Mouse (Mus musculus): ENCODE results near the gene Akap2. TPM values are rescaled to one million over a fixed set of nuclear protein-coding genes. Genes with fewer than 3 reads are reported as not detected.

The Akap2 gene
- polyA plus RNA-seq, 1 experiment from 2014 or later: 31.3 TPM

GRCm38 (mm10) chr4:57934181-57934580 is 216.7 kb downstream of the Akap2 start:
- WGBS: 77% methylated on average over 5 of the region's 5 CpGs
- no peaks in the 10 kb centered on the region for H3K36me3 ChIP-seq (ENCODE audit: control insufficient read depth, insufficient read depth, low read length)
- no peak overlapping the region for H3K9ac ChIP-seq (replicated peaks; ENCODE audit: low read depth, low read length)

GRCm38 (mm10) chr4:57937292-57937691 is 219.8 kb downstream of the Akap2 start:
- ATAC-seq (ENCODE audit: insufficient number of reproducible peaks, insufficient read depth, low FRiP score, low read depth): no peak
- Histone ChIP-seq H3K9me3 (ENCODE audit: control insufficient read depth, low read depth, low read length) (no peaks in the 10 kb centered on the region), H3K27me3 (ENCODE audit: control insufficient read depth, insufficient read depth, low read length) (no peaks in the 10 kb centered on the region), H3K27ac (ENCODE audit: low read length) (no peak overlapping the region), H3K4me3 (ENCODE audit: low read depth, low read length) (no peak overlapping the region), H3K4me1 (ENCODE audit: control insufficient read depth, insufficient read depth, low read length) (no peaks in the 10 kb centered on the region), H3K4me2 (replicated peaks; ENCODE audit: low read depth, low read length) (no peak overlapping the region), H3K9ac (replicated peaks; ENCODE audit: low read depth, low read length) (no peak overlapping the region), H3K36me3 (ENCODE audit: control insufficient read depth, insufficient read depth, low read length) (no peaks in the 10 kb centered on the region)
- WGBS: 81% methylated on average over 6 of the region's 6 CpGs

More at GRCm38 (mm10) chr4:57934181-57934580, 216.7 kb downstream of the Akap2 start:
- no peaks in the 10 kb centered on the region for H3K4me1 ChIP-seq (ENCODE audit: control insufficient read depth, insufficient read depth, low read length)
- no peak for ATAC-seq (ENCODE audit: insufficient number of reproducible peaks, insufficient read depth, low FRiP score, low read depth)
- no peak overlapping the region for H3K4me2 ChIP-seq (replicated peaks; ENCODE audit: low read depth, low read length)
- no peak overlapping the region for H3K27ac ChIP-seq (ENCODE audit: low read length)
- no peaks in the 10 kb centered on the region for H3K27me3 ChIP-seq (ENCODE audit: control insufficient read depth, insufficient read depth, low read length)
- no peaks in the 10 kb centered on the region for H3K9me3 ChIP-seq (ENCODE audit: control insufficient read depth, low read depth, low read length)
- H3K4me3 ChIP-seq (ENCODE audit: low read depth, low read length): no peak overlapping the region

DNA sequence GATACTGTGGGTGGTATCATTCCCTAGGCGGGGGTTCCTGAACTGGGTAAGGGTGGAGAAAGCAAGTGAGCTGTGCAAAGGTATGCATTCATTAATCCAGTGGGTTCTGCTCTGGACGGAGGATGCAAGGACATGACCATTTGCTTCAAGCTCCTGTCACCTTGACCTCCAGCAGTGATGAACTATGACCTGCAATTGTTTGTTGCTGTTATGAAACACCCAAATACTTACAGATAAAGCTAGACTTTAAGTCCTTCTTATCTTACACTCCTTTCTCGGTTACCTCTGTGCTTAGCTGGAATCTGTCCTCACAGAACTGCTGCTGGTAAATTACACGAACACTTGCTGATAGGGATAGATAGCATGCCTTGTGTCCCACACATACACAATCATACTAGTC is 223.2 kb downstream of the Akap2 start:
- H3K4me1 ChIP-seq (ENCODE audit: control insufficient read depth, insufficient read depth, low read length): no peaks in the 10 kb centered on the region
- H3K4me2 ChIP-seq (replicated peaks; ENCODE audit: low read depth, low read length): no peak overlapping the region
- no peak overlapping the region for H3K27ac ChIP-seq (ENCODE audit: low read length)
- no peaks in the 10 kb centered on the region for H3K9me3 ChIP-seq (ENCODE audit: control insufficient read depth, low read depth, low read length)
- no peak overlapping the region for H3K4me3 ChIP-seq (ENCODE audit: low read depth, low read length)
- no peaks in the 10 kb centered on the region for H3K27me3 ChIP-seq (ENCODE audit: control insufficient read depth, insufficient read depth, low read length)
- no peak for ATAC-seq (ENCODE audit: insufficient number of reproducible peaks, insufficient read depth, low FRiP score, low read depth)
- H3K36me3 ChIP-seq (ENCODE audit: control insufficient read depth, insufficient read depth, low read length): peaks cover 18% of the 10 kb centered on the region; the same call in 1 of the 2 replicates
- H3K9ac ChIP-seq (replicated peaks; ENCODE audit: low read depth, low read length): no peak overlapping the region
- WGBS: 72% methylated on average over 4 of the region's 4 CpGs

- 89% methylated on average over 2 of the region's 2 CpGs for WGBS
- H3K36me3 ChIP-seq (ENCODE audit: control insufficient read depth, insufficient read depth, low read length): peaks cover 24% of the 10 kb centered on the region
- H3K9ac ChIP-seq (replicated peaks; ENCODE audit: low read depth, low read length): no peak overlapping the region
- no peak overlapping the region for H3K27ac ChIP-seq (ENCODE audit: low read length)
- H3K4me2 ChIP-seq (replicated peaks; ENCODE audit: low read depth, low read length): no peak overlapping the region
- no peaks in the 10 kb centered on the region for H3K27me3 ChIP-seq (ENCODE audit: control insufficient read depth, insufficient read depth, low read length)
- H3K4me1 ChIP-seq (ENCODE audit: control insufficient read depth, insufficient read depth, low read length): 0 out of 2 replicates have a peak, but pooled peaks cover 3% of the 10 kb centered on the region
- H3K9me3 ChIP-seq (ENCODE audit: control insufficient read depth, low read depth, low read length): no peaks in the 10 kb centered on the region
- ATAC-seq (ENCODE audit: insufficient number of reproducible peaks, insufficient read depth, low FRiP score, low read depth): no peak
- no peak overlapping the region for H3K4me3 ChIP-seq (ENCODE audit: low read depth, low read length)
Observed at GRCm38 (mm10) chr4:57942892-57943291, 225.4 kb downstream of the Akap2 start.

Other genes with a start within 250 kb of the Akap2 start
- 30.1 and 32.7 TPM in 2 replicates for gene Pakap, start 149.5 kb upstream of the Akap2 start, polyA plus RNA-seq (2014; fragmentation: Nextera tagmentation; extraction: Ambion mirVana)
- gene D630039A03Rik, start 198.6 kb downstream of the Akap2 start, polyA plus RNA-seq (2014; fragmentation: Nextera tagmentation; extraction: Ambion mirVana): 9.4 and 9.9 TPM in 2 replicates
- 466 and 478 TPM in 2 replicates for gene Txn1, start 238.8 kb downstream of the Akap2 start, polyA plus RNA-seq (2014; fragmentation: Nextera tagmentation; extraction: Ambion mirVana)